Mouse (Mus musculus): ENCODE measurements around the gene Brdt. TPM values are rescaled to one million over a fixed set of nuclear protein-coding genes. Genes with fewer than 3 reads are reported as not detected.

The Brdt gene
- polyA plus RNA-seq (2015; fragmentation: Nextera tagmentation; extraction: Ambion mirVana), result 0.97 and 1.1 TPM in 2 replicates

DNA sequence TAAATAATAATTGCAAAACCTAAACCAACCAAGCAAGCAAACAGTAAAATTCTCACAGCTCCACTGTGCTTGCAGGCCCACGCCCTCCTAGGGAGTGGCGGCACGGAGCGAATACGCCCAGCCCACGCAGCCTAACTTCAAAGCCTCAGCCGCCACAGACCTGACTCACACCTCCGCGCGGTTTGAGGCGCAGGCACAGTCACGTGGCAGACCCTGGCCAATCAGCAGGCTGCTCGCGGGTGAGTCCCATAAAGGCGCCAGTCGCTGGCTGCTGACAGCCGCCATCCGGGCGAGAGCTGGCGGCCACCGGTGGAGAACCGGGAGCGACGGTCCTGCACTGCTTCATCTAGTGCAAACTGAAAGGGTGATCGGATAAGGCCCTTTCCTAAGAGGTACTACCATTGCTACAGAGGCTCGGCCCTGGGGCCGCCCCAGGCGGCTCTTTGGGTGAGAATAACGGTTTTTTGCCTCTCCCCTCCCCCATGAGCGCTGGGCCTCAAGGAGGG, at the start of gene Brdt:
Gene Brdt, plus strand, starts transcription at position 244 of the 506 bp plus-strand sequence.

DNA sequence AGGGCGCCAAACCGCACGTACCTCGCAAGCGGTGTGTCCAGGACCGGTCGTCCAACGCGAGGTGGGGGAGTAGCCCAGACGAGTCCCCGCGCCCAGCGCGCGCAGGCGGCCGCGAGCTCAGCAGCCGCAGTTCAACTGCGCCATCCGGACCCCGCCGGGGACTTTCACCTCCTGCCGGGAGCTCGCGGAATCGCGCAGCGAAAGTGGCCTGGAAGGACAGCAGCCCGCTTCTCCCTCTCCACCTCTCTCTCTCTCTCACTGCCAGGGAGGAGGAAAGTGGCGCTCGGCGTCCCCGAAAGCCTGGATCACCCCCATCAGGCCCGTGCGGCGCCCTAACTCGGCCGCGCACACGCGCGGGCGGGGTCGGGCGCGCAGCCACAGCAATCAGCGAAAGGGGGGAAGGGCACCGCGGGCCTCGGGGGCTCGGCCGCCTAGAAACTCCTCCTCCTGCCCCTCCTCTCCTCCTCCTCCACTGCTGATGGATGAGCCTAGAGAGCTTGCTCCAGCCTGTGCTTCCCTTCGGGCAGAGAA, 41.7 kb upstream of the Brdt start, which contains the start of gene Tgfbr3:
Gene Tgfbr3, minus strand, starts transcription at position 396 of the 531 bp plus-strand sequence.

DNA sequence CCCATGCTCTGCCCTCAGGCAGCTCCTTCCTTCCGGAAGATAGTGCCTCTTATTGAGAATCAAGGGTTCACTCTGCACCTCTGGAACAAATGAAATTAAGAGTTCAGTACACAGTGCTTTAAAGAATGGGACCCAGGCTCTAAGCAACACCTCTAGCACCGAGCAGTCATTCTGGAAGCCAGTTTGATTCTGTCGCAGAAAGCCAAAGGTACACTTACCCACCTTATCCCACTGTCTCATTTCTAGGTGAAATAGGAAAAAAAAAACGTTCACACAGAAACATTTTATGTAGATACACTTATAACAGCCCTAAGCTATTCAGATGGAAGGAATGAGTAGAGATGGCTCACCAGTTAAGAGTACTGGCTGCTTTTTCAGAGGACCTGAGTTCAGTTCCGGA, 71.5 kb downstream of the Brdt start, which contains the start of gene Ephx4:
Gene Ephx4, plus strand, starts transcription at position 301 of the 400 bp plus-strand sequence.

DNA sequence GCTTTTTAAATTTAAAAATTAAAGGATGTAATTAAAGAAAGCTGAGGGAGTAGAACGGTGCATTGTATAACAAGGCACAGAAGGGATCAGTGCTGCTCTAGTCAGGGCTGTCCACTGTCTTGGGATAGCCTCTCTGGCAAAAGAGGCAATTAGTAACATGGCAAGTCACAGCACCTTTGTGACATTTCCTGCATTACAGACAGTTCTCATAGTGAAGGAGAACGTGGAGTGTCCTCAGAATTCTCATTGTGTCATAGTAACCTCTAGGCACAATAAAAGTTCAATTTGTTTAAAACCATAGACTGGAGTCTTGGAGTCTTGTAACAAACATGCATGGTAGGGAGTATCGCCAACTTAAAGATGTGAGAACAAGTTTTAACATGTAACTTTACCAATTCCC, 100.3 kb downstream of the Brdt start, which contains the start of gene Lpcat2b:
Gene Lpcat2b, plus strand, starts transcription at position 301 of the 400 bp plus-strand sequence.

Other genes with a start within 250 kb of the Brdt start
- gene Tgfbr3, start 41.5 kb upstream of the Brdt start, polyA plus RNA-seq (2015; fragmentation: Nextera tagmentation; extraction: Ambion mirVana), result 16.0 and 21.0 TPM in 2 replicates
- 0.16 and 0.40 TPM in 2 replicates for gene Ephx4, start 71.6 kb downstream of the Brdt start, polyA plus RNA-seq (2015; fragmentation: Nextera tagmentation; extraction: Ambion mirVana)
- not detected in 2 replicates for gene Lpcat2b, start 100.4 kb downstream of the Brdt start, polyA plus RNA-seq (2015; fragmentation: Nextera tagmentation; extraction: Ambion mirVana)
- gene Btbd8, start 106.8 kb downstream of the Brdt start, polyA plus RNA-seq (2015; fragmentation: Nextera tagmentation; extraction: Ambion mirVana), result 2.3 and 2.5 TPM in 2 replicates
- 0.19 and 0.23 TPM in 2 replicates for gene Gm42669, start 176.5 kb downstream of the Brdt start, polyA plus RNA-seq (2015; fragmentation: Nextera tagmentation; extraction: Ambion mirVana)
- gene 1700028K03Rik, start 203.6 kb downstream of the Brdt start, polyA plus RNA-seq (2015; fragmentation: Nextera tagmentation; extraction: Ambion mirVana), result 0.06 TPM in 2 replicates